Mouse (Mus musculus) cerebellum, postnatal 10 days (tissue): ENCODE data around the gene Tgm4.

Experiments
- DNase-seq, 2 experiments: peaks; one replicate each; pipeline ENCODE4 v3.0.0; 2021; ENCODE audit warnings: mixed read lengths in 2 of 2

The Tgm4 gene

GRCm38 (mm10) chr9:123109188-123109587 lies 74.7 kb downstream of the Tgm4 start:
- no peak for DNase-seq

- peak in 1 of 2 experiments; percentile 13 for DNase-seq
Measured at GRCm38 (mm10) chr9:123111751-123112221, 77.3 kb downstream of the Tgm4 start.

GRCm38 (mm10) chr9:123112805-123113521 lies 78.4 kb downstream of the Tgm4 start, which contains the start of the genes Zdhhc3 and Exosc7:
Gene Zdhhc3, minus strand, starts transcription at chr9:123113205.
Gene Exosc7, plus strand, starts transcription at chr9:123113215.
- peak; percentile 94 for DNase-seq

GRCm38 (mm10) chr9:123113931-123114330 lies 79.4 kb downstream of the Tgm4 start:
- DNase-seq: peak; percentile 41 to 55

- no peak for DNase-seq
Measured at GRCm38 (mm10) chr9:123115566-123115965, 81.0 kb downstream of the Tgm4 start.
